Mouse (Mus musculus) limb, embryonic 13.5 days (tissue): Measurements from ENCODE around the gene Zfp518a. TPM values are rescaled to one million over a fixed set of nuclear protein-coding genes. Genes with fewer than 3 reads are reported as not detected.

Experiments used
- microRNA-seq: library from miRNA; unstranded; fragments of <30 nt; microRNA quantifications from one replicate; pipeline ENCODE4, GENCODE M21; 2016
- polyA plus RNA-seq: library from polyadenylated mRNA; unstranded; fragments of >200 nt; fragmentation: Nextera tagmentation; extraction: Ambion mirVana; gene quantifications from 2 replicates; pipeline ENCODE4 v1.2.1, GENCODE M21; 2015

The Zfp518a gene
- polyA plus RNA-seq, 1 experiment from 2014 or later = 9.9 TPM

Small RNAs within 50 kb of the gene (microRNA-seq; reads per million reads assigned to microRNA genes)
- gene Mir8092 = not detected

Other genes starting within 250 kb of the Zfp518a start
- gene Cc2d2b, start 146.0 kb upstream of the Zfp518a start, polyA plus RNA-seq = 0.22 and 0.25 TPM in 2 replicates
- 17.7 and 18.2 TPM in 2 replicates for gene Ccnj, start 63.4 kb upstream of the Zfp518a start, polyA plus RNA-seq
- gene Blnk, start 99.8 kb downstream of the Zfp518a start, polyA plus RNA-seq = 0.51 and 0.66 TPM in 2 replicates
- not detected in 2 replicates for gene Dntt, start 134.6 kb downstream of the Zfp518a start, polyA plus RNA-seq
- not detected in 2 replicates for gene Opalin, start 182.4 kb downstream of the Zfp518a start, polyA plus RNA-seq